Mouse (Mus musculus) mouse trophoblast stem cell (cell line): ENCODE data around the gene Hsf2bp.

Experiments used
- in situ Hi-C, 2 experiments: fragments of 300-500 bp; cut with MseI, MboI; formaldehyde crosslinking; loops; 2 replicates in 1 of 2; 3 replicates in 1 of 2; pipeline ENCODE4 v1.15.1; 2025

Gene Hsf2bp

GRCm38 (mm10) chr17:31912387-31912786 lies 123.8 kb downstream of the Hsf2bp start:
- in situ Hi-C loops: no loop called here

- in situ Hi-C loops: no loop called here
Measured at GRCm38 (mm10) chr17:31908966-31909365, 127.2 kb downstream of the Hsf2bp start.

DNA sequence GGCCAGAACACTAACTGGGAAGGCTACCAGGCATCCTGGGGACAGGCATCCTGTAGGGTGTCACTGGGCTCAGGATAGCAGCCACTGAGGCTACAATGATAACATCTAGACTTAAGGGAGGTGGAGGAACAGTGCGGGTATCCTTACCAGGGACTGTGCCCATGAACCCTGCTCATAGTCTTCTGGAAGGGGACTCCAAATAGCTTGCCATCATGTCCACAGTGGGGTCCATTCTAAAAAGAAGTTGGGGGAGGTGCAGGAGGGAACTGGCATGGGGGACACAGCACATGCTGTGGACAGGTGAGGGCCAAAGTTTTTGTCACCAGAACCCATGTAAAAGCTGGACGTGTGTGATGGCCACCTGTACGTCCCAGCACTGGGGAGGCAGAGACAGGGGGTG lies 129.7 kb downstream of the Hsf2bp start:
- in situ Hi-C loops: no loop called here

DNA sequence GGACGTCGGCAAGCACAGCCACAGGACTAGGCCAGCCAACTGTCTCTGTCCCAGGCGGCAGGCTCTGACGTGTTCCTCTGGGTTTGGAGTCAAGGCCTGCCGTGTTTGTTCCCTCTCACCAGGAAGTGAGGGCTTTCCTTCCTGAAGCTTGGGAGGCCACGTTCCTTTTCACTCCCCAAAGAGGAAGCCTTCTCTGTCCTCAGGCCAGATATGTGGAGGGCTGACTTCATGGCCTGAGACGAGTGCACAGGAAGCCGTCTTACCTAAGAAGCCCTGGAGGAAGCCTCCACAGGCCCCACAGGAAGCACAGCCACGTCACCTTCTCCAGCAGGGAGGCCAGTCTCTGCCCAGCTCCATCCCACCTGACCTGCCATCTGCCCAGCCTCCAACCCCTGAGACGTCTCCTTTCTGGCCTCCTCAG lies 130.3 kb downstream of the Hsf2bp start:
- in situ Hi-C loops: no loop called here

DNA sequence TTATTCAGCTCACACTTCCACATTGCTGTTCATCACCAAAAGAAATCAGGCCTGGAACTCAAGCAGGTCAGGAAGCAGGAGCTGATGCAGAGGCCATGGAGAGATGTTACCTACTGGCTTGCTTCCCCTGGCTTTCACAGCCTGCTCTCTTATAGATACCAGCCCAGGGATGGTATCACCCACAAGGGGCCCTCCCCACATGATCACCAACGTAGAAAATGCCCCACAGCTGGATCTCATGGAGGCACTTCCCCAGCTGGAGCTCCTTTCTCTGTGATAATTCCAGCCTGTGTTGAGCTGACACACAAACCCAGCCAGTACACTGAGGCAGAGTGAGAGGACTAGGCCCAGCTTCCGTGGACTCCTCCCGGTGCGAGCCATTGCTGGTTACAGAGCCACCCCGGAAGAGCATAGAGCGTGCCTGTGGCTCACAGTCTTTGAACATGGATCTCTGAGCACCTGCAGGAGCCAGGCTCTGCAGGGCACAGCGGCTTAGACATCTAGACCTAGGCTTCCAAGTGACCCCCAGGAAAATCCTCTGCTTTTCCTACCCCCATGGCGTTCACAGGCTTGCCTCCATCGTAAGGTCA lies 130.9 kb downstream of the Hsf2bp start:
- in situ Hi-C loops: no loop called here

- in situ Hi-C loops: no loop called here
Measured at GRCm38 (mm10) chr17:31904036-31904435, 132.1 kb downstream of the Hsf2bp start.

DNA sequence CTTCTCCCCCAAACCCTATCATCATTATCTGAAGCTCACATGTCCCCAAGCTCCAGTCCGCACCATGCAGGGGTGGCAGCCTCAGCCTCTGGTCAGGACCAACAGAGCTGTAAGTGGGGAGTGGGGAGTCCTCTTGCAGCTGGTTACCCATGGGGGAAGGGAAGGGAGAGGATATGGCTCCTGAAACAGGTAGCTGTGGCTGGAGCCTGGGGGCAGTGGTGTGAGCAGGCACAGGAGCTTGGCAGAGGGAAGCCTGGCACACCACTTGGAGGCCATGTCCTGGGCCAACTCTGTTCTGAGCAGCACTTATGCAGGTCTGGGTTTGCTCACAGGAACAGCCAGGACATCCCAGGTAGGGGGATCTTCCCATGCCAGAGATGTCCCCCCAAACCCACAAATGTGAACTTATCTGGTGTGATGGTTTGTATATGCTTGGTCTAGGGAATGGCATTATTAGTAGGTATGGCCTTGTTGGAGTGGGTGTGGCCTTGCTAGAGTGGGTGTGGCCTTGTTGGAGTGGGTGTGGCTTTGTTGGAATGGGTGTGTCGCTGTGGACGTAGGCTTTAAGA lies 133.4 kb downstream of the Hsf2bp start:
- in situ Hi-C loops: no loop called here

- in situ Hi-C loops: no loop called here
Measured at GRCm38 (mm10) chr17:31901461-31902204, 134.5 kb downstream of the Hsf2bp start.

DNA sequence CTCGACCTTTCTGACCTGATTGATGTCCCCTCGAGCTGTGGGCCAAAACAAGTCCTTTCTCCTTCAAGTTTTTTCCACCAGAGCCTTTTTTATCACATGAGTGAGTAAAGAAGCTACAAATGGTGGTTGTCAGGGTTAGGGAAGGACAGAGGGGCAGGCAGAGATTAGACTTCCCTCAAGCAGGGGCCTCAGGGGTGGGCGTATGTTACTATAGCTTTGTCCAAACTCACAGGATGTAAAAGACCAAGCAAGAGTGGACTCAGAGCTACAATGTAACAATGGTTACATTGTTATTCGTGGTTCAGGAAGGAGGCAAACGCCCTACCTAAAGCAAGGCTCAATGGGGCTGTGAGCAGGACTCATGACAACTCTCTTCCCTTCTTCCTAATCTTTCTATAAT lies 137.2 kb downstream of the Hsf2bp start:
- in situ Hi-C loops: no loop called here

DNA sequence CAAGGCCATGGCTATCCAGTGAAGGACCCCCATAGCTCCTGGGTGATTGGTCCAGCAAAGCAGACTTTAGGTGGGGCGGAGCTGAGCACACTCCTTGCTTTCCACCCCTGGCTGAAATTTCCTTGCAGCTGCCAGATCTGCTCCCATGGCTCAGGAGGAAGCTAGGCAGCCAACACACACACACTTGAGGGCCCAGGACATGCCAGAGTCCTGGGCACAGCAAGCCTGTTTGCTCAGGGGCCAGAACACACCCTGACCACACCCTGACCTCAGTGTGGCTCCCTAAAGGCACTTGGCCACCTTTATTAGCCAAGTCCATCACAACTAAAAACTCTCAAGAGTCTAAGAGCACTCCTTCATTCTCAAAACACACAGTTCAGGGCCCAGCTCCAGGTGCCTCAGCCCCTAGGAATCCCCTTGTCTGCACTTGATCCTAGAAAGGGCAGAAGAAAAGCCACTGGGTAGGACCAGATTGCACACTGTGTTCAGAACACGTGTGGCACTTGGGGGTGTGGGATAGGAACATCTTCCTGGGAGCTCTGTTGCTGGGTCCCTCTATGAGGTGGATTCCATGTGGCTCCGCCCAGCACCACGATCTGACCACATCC lies 138.9 kb downstream of the Hsf2bp start:
- in situ Hi-C loops: no loop called here

DNA sequence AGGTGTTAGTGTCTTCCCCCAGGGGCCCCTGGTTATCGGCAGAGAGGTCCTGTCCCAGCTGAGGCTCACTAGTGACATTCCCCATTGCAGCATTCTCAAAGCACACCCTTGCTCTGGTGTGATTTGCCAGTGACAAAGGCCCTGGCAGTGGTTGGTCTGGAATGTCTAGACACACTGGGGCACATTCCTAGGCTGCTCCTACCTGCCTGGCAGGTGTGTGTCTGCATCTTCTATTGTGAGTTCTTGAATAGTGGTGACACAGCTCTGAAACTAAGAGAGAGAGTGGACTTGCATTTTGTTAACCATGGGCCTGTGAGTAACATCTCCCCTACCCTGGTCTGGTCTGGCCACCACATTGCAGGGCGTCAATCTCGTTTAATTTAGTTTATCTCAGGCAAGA lies 139.4 kb downstream of the Hsf2bp start:
- in situ Hi-C loops: no loop called here

DNA sequence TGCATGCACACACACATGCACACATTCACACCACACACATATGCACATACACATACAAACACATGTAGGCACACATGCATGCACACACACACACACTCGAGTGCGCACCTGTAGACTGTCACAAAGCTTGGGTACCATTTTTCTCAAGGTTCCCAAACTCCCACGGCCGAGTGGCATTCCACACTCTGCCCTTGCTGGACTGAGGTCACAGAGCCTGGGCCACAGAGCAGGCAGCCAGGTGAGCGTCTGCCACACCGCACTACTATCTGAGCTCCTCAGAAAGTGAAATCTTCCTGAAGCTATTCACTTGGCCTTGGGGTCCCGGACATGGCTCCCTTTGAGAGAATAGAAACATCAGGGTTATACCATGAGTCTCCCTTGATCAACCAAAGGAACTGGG lies 139.8 kb downstream of the Hsf2bp start:
- in situ Hi-C loops: no loop called here
